Mouse (Mus musculus) megakaryocyte, embryonic 14.5 days (primary cell): ENCODE results near the gene Dtx1. TPM values are rescaled to one million over a fixed set of nuclear protein-coding genes. Genes with fewer than 3 reads are reported as not detected.

Experiments
- H3K27me3 ChIP-seq: replicated peaks from 2 replicates; pipeline ENCODE3; 2012; ENCODE audit warnings: inconsistent platforms
- H3K36me3 ChIP-seq: replicated peaks from 2 replicates; pipeline ENCODE3; 2012; ENCODE audit warnings: low read length, inconsistent platforms, mixed read lengths
- H3K4me1 ChIP-seq: 2 replicates; pipeline ENCODE4 v1.6.1; 2012; ENCODE audit warnings: inconsistent platforms
- H3K4me3 ChIP-seq: replicated peaks from 2 replicates; pipeline ENCODE3; 2012; ENCODE audit warnings: moderate library complexity, mild to moderate bottlenecking, inconsistent platforms
- H3K9me3 ChIP-seq: 2 replicates; pipeline ENCODE4 v1.6.1; 2012; ENCODE audit warnings: inconsistent platforms
- FLI1 ChIP-seq: IDR thresholded peaks from 2 replicates; pipeline ENCODE4 v1.6.1; 2012; ENCODE audit warnings: low read length, inconsistent platforms, mixed read lengths
- GATA1 ChIP-seq: IDR thresholded peaks from 3 replicates; pipeline ENCODE4 v1.6.1; 2012; ENCODE audit warnings: mixed read lengths, low read length, inconsistent platforms, borderline replicate concordance
- polyA plus RNA-seq: library from polyadenylated mRNA; stranded (reverse); fragments of >175 nt; gene quantifications from 2 replicates; pipeline ENCODE4 v1.2.3, GENCODE M21; 2012; ENCODE audit warnings: low replicate concordance; ENCODE audit not compliant: insufficient read depth

The Dtx1 gene
- polyA plus RNA-seq, 1 experiment = not detected

GRCm38 (mm10) chr5:120648569-120649373 lies 63.0 kb downstream of the Dtx1 start, which contains the start of gene Rasal1:
Gene Rasal1, plus strand, starts transcription at chr5:120648812.
- Histone ChIP-seq H3K4me1 (peaks cover 47% of the 10 kb centered on the region), H3K4me3 (peak within 1 kb of the TSS; percentile 91), H3K27me3 (peaks cover 84% of the 10 kb centered on the region), H3K9me3 (no peaks in the 10 kb centered on the region), H3K36me3 (no peaks in the 10 kb centered on the region)
- TF ChIP-seq GATA1 (no peak), FLI1 (no peak)

- Histone ChIP-seq H3K9me3 (no peaks in the 10 kb centered on the region), H3K4me1 (peaks cover 56% of the 10 kb centered on the region), H3K4me3 (peak overlapping the region; percentile 11), H3K36me3 (no peaks in the 10 kb centered on the region), H3K27me3 (peaks cover 85% of the 10 kb centered on the region)
- TF ChIP-seq GATA1 = no peak
- TF ChIP-seq FLI1 = no peak
Observed at GRCm38 (mm10) chr5:120647814-120648491, 63.8 kb downstream of the Dtx1 start.

DNA sequence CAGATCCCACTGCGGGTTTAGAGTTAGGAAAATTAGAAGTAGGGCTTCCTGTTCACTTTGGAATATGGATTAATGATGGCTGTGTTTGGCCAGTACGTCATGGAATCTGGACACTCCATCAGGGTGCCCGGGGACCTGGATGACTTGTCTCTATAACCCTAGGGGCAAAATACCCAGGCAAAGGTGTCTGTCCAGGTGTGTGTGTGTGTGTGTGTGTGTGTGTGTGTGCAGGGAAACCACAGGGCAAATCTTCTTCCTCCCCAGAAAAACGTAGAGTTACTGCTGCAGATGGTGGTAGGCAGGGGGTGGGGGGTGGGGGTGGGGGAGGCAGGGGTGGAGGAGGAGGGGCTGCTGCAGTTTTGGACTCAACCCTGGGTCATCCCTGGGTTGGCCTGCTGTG lies 64.4 kb downstream of the Dtx1 start:
- no peak for TF ChIP-seq GATA1
- no peak for TF ChIP-seq FLI1
- H3K36me3 ChIP-seq = no peaks in the 10 kb centered on the region
- H3K9me3 ChIP-seq = no peaks in the 10 kb centered on the region
- H3K4me1 ChIP-seq = peaks cover 62% of the 10 kb centered on the region
- H3K4me3 ChIP-seq = no peak overlapping the region
- H3K27me3 ChIP-seq = peaks cover 84% of the 10 kb centered on the region

- H3K36me3 ChIP-seq = no peaks in the 10 kb centered on the region
- H3K4me1 ChIP-seq = peaks cover 65% of the 10 kb centered on the region
- peaks cover 82% of the 10 kb centered on the region for H3K27me3 ChIP-seq
- H3K9me3 ChIP-seq = no peaks in the 10 kb centered on the region
- TF ChIP-seq GATA1 = no peak
- TF ChIP-seq FLI1 = no peak
- no peak overlapping the region for H3K4me3 ChIP-seq
Observed at GRCm38 (mm10) chr5:120645851-120646250, 65.9 kb downstream of the Dtx1 start.

GRCm38 (mm10) chr5:120644227-120644626 lies 67.5 kb downstream of the Dtx1 start:
- H3K27me3 ChIP-seq = peaks cover 82% of the 10 kb centered on the region
- TF ChIP-seq GATA1 = no peak; the same call in 2 of the 3 replicates
- no peak for TF ChIP-seq FLI1

GRCm38 (mm10) chr5:120643365-120644085 lies 68.2 kb downstream of the Dtx1 start:
- TF ChIP-seq GATA1 (no peak), FLI1 (no peak)
- Histone ChIP-seq H3K9me3 (peaks cover 3% of the 10 kb centered on the region), H3K36me3 (no peaks in the 10 kb centered on the region), H3K4me1 (peaks cover 58% of the 10 kb centered on the region), H3K4me3 (peak overlapping the region; percentile 62), H3K27me3 (peaks cover 79% of the 10 kb centered on the region)

More at GRCm38 (mm10) chr5:120644227-120644626, 67.5 kb downstream of the Dtx1 start:
- Histone ChIP-seq H3K36me3 (no peaks in the 10 kb centered on the region), H3K9me3 (peaks cover 3% of the 10 kb centered on the region), H3K4me1 (peaks cover 63% of the 10 kb centered on the region), H3K4me3 (peak overlapping the region; percentile 62)

- Histone ChIP-seq H3K4me3 (peak overlapping the region; percentile 66), H3K27me3 (peaks cover 73% of the 10 kb centered on the region), H3K4me1 (peaks cover 53% of the 10 kb centered on the region), H3K9me3 (peaks cover 14% of the 10 kb centered on the region), H3K36me3 (no peaks in the 10 kb centered on the region)
- TF ChIP-seq GATA1 (peak; percentile 10; the same call in 1 of the 3 replicates), FLI1 (no peak)
Observed at GRCm38 (mm10) chr5:120640094-120640493, 71.6 kb downstream of the Dtx1 start.

DNA sequence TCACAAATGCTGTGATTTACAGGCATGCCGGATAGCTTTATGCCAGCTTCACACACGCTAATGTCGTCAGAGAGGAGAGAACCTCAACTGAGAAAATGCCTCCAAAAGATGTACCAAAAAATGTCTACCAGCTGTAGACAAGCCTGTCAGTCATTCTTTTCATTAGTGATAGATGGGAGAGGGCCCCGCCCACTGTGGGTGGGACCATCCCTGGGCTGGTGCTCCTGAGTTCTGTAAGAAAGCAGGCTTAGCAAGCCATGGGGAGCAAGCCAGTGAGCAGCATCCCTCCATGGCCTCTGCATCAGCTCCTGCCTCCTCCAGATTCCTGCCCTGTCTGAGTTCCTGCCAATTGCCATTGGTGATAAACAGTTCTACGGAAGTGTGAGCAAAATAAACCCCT lies 76.1 kb downstream of the Dtx1 start:
- TF ChIP-seq GATA1 = no peak
- no peak for TF ChIP-seq FLI1
- Histone ChIP-seq H3K4me1 (peaks cover 48% of the 10 kb centered on the region), H3K9me3 (peaks cover 34% of the 10 kb centered on the region), H3K27me3 (peaks cover 80% of the 10 kb centered on the region), H3K4me3 (no peak overlapping the region), H3K36me3 (no peaks in the 10 kb centered on the region)

- peaks cover 81% of the 10 kb centered on the region for H3K27me3 ChIP-seq
- H3K4me1 ChIP-seq = peaks cover 42% of the 10 kb centered on the region
- no peak for TF ChIP-seq GATA1
- no peak for TF ChIP-seq FLI1
- H3K36me3 ChIP-seq = no peaks in the 10 kb centered on the region
- H3K4me3 ChIP-seq = peak overlapping the region; percentile 1
- peaks cover 37% of the 10 kb centered on the region for H3K9me3 ChIP-seq
Observed at GRCm38 (mm10) chr5:120634860-120635259, 76.9 kb downstream of the Dtx1 start.

DNA sequence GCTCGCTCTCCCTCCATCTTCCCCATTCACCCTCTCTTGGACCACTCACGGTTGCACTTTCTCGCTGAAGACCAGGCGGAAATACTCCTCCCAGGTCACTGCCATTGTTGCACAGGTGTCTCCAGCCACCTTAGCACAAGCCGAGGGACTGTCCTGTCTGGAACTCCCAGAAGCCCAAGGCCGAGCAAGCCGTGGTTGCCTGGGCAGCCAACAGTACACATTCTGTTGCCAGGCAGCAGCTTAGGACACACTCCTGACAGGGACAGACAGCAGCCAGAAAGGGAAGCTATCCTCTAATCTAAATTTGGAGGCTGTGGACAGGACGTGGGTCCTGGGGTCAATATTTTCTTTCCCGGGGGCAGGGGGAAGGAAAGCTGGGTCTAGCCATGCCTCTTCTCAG lies 77.6 kb downstream of the Dtx1 start, which contains the start of gene Cfap73:
Gene Cfap73 (minus strand): TSS at position 105 of the 400 bp plus-strand sequence.
- TF ChIP-seq GATA1 = no peak
- TF ChIP-seq FLI1 = no peak
- Histone ChIP-seq H3K36me3 (peaks cover 5% of the 10 kb centered on the region), H3K4me3 (peak within 1 kb of the TSS; percentile 1), H3K27me3 (peaks cover 81% of the 10 kb centered on the region), H3K9me3 (peaks cover 37% of the 10 kb centered on the region), H3K4me1 (peaks cover 42% of the 10 kb centered on the region)
